Mouse (Mus musculus) stomach, postnatal 0 days (tissue): ENCODE results near the gene Gm11239.

Source experiments
- CTCF ChIP-seq: IDR thresholded peaks from 2 replicates; pipeline ENCODE4 v1.5.1; 2016; ENCODE audit warnings: antibody characterized with exemption, low read depth, mild to moderate bottlenecking, moderate library complexity
- EP300 ChIP-seq: optimal IDR thresholded peaks from 2 replicates; pipeline ENCODE3; 2016; ENCODE audit warnings: antibody characterized with exemption

DNA sequence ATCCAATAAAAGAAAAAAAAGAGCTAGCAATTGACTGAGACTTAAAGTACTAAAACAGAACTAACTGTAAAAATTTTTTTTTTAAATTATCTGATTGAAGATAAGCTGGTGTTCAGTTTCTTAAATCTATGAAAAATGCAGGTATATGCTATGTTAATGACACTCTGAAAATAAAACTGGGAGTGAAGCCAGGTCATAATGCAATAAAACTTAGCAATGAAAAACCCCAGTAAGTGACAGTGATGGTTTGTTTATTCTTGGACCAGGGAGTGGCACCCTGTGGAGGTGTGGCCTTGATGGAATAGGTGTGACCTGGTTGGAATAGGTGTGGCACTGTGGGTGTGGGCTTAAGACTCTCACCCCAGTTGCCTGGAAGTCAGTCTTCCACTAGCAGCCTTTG is 51.7 kb downstream of the Gm11239 start:
- TF ChIP-seq CTCF (no peak), EP300 (no peak)
